Mouse (Mus musculus): ENCODE data around the gene Tssc4.
A peak's percentile ranks its signal among the peaks of the same experiment; 100 is the strongest.

Tssc4 gene

GRCm38 (mm10) chr7:143044826-143045206, 24.2 kb upstream of the Tssc4 start:
- no peak for DNase-seq (ENCODE audit: low spot score in 2 of 2)

GRCm38 (mm10) chr7:143046358-143046757, 22.7 kb upstream of the Tssc4 start:
- DNase-seq (ENCODE audit: low spot score in 2 of 2): no peak

- no peak for DNase-seq (ENCODE audit: low spot score in 2 of 2)
Observed at GRCm38 (mm10) chr7:143049331-143049730, 19.7 kb upstream of the Tssc4 start.

- no peak for DNase-seq (ENCODE audit: low spot score in 2 of 2)
Observed at GRCm38 (mm10) chr7:143049841-143050816, 18.9 kb upstream of the Tssc4 start.

GRCm38 (mm10) chr7:143051316-143051715, 17.7 kb upstream of the Tssc4 start:
- no peak for DNase-seq (ENCODE audit: low spot score in 2 of 2)

- DNase-seq (ENCODE audit: low spot score in 2 of 2): peak; percentile 79 to 85
Observed at GRCm38 (mm10) chr7:143052626-143053007, 16.4 kb upstream of the Tssc4 start, which contains the start of gene Cd81. Gene Cd81, plus strand, starts transcription at chr7:143052739.

- DNase-seq (ENCODE audit: low spot score in 2 of 2): peak in 1 of 2 experiments; percentile 79
Observed at GRCm38 (mm10) chr7:143053008-143053899, 15.8 kb upstream of the Tssc4 start.

- DNase-seq (ENCODE audit: low spot score in 2 of 2): no peak
Observed at GRCm38 (mm10) chr7:143053961-143054611, 15.0 kb upstream of the Tssc4 start.

GRCm38 (mm10) chr7:143054612-143054965, 14.5 kb upstream of the Tssc4 start:
- no peak for DNase-seq (ENCODE audit: low spot score in 2 of 2)

GRCm38 (mm10) chr7:143055001-143055400, 14.0 kb upstream of the Tssc4 start:
- no peak for DNase-seq (ENCODE audit: low spot score in 2 of 2)

GRCm38 (mm10) chr7:143055499-143056186, 13.4 kb upstream of the Tssc4 start:
- DNase-seq (ENCODE audit: low spot score in 2 of 2): no peak

GRCm38 (mm10) chr7:143057023-143057422, 12.0 kb upstream of the Tssc4 start:
- DNase-seq (ENCODE audit: low spot score in 2 of 2): no peak

GRCm38 (mm10) chr7:143057667-143058220, 11.3 kb upstream of the Tssc4 start:
- DNase-seq (ENCODE audit: low spot score in 2 of 2): no peak

GRCm38 (mm10) chr7:143058221-143058697, 10.8 kb upstream of the Tssc4 start:
- DNase-seq (ENCODE audit: low spot score in 2 of 2): no peak

- no peak for DNase-seq (ENCODE audit: low spot score in 2 of 2)
Observed at GRCm38 (mm10) chr7:143059202-143059870, 9.7 kb upstream of the Tssc4 start.

- no peak for DNase-seq (ENCODE audit: low spot score in 2 of 2)
Observed at GRCm38 (mm10) chr7:143062704-143063103, 6.3 kb upstream of the Tssc4 start.

GRCm38 (mm10) chr7:143064226-143064625, 4.8 kb upstream of the Tssc4 start:
- no peak for DNase-seq (ENCODE audit: low spot score in 2 of 2)

- no peak for DNase-seq (ENCODE audit: low spot score in 2 of 2)
Observed at GRCm38 (mm10) chr7:143065692-143066091, 3.4 kb upstream of the Tssc4 start.

- no peak for DNase-seq (ENCODE audit: low spot score in 2 of 2)
Observed at GRCm38 (mm10) chr7:143067469-143067868, 1.6 kb upstream of the Tssc4 start.

- no peak for DNase-seq (ENCODE audit: low spot score in 2 of 2)
Observed at GRCm38 (mm10) chr7:143067897-143068296, 1.2 kb upstream of the Tssc4 start.

All from frontal cortex, postnatal 10 days (tissue).